Mouse (Mus musculus): ENCODE measurements around the gene Ttll10. TPM values are rescaled to one million over a fixed set of nuclear protein-coding genes. Genes with fewer than 3 reads are reported as not detected.

Ttll10 gene
- total RNA-seq, 2 experiments from 2014 or later = not detected

Small RNA genes lying within 50 kb of the gene (microRNA-seq; reads per million reads assigned to microRNA genes)
- gene Mir200a (64.4 reads per million, percentile 46 among the genes with 10 or more reads in this experiment), gene Mir200b (761 reads per million, percentile 73 among the genes with 10 or more reads in this experiment), gene Mir429 (616 reads per million, percentile 71 among the genes with 10 or more reads in this experiment)

Other genes with a start within 250 kb of the Ttll10 start
- 10 to 100 TPM; 84.1 to 85.0 TPM for gene Ccnl2, start 246.9 kb downstream of the Ttll10 start, total RNA-seq (2021)
- gene Aurkaip1, start 228.1 kb downstream of the Ttll10 start, total RNA-seq (2021) = 10 to 100 TPM; 59.7 to 62.7 TPM
- gene Mxra8, start 219.7 kb downstream of the Ttll10 start, total RNA-seq (2021) = 10 to 100 TPM; 15.0 to 15.1 TPM
- gene Dvl1, start 212.0 kb downstream of the Ttll10 start, total RNA-seq (2021) = 10 to 100 TPM; 82.5 to 88.2 TPM
- gene Tas1r3, start 196.1 kb downstream of the Ttll10 start, total RNA-seq (2021) = under 1 TPM; 0.28 to 0.32 TPM
- 10 to 100 TPM; 26.6 to 27.5 TPM for gene Cptp, start 190.0 kb downstream of the Ttll10 start, total RNA-seq (2021)
- gene Ints11, start 189.9 kb downstream of the Ttll10 start, total RNA-seq (2021) = 10 to 100 TPM; 44.1 to 54.7 TPM
- 10 to 100 TPM; 62.3 to 68.1 TPM for gene Pusl1, start 167.6 kb downstream of the Ttll10 start, total RNA-seq (2021)
- 100 to 1,000 TPM; 164 to 168 TPM for gene Acap3, start 167.6 kb downstream of the Ttll10 start, total RNA-seq (2021)
- 100 to 1,000 TPM in 1 of 2 experiments, 10 to 100 TPM in 1; 96.0 to 101 TPM for gene Ube2j2, start 115.6 kb downstream of the Ttll10 start, total RNA-seq (2021)
- 10 to 100 TPM; 12.0 to 14.8 TPM for gene C1qtnf12, start 97.1 kb downstream of the Ttll10 start, total RNA-seq (2021)
- gene B3galt6, start 66.8 kb downstream of the Ttll10 start, total RNA-seq (2021) = 10 to 100 TPM; 12.9 to 13.7 TPM
- 100 to 1,000 TPM; 111 to 112 TPM for gene Sdf4, start 66.5 kb downstream of the Ttll10 start, total RNA-seq (2021)
- 1 to 10 TPM; 1.3 to 1.5 TPM for gene Tnfrsf4, start 45.6 kb downstream of the Ttll10 start, total RNA-seq (2021)
- gene Tnfrsf18, start 33.2 kb downstream of the Ttll10 start, total RNA-seq (2021) = not detected
- gene 9430015G10Rik, start 50.6 kb upstream of the Ttll10 start, total RNA-seq (2021) = 10 to 100 TPM; 34.6 to 37.5 TPM
- under 1 TPM; 0.42 to 0.72 TPM for gene Rnf223, start 71.1 kb upstream of the Ttll10 start, total RNA-seq (2021)
- 100 to 1,000 TPM; 330 to 331 TPM for gene Agrn, start 138.1 kb upstream of the Ttll10 start, total RNA-seq (2021)
- not detected for gene Isg15, start 141.4 kb upstream of the Ttll10 start, total RNA-seq (2021)
- gene AW011738, start 143.9 kb upstream of the Ttll10 start, total RNA-seq (2021) = 1 to 10 TPM; 5.2 to 6.4 TPM
- gene Perm1, start 156.5 kb upstream of the Ttll10 start, total RNA-seq (2021) = under 1 TPM; 0.36 to 0.46 TPM
- gene Plekhn1, start 175.4 kb upstream of the Ttll10 start, total RNA-seq (2021) = 10 to 100 TPM; 46.0 to 46.9 TPM
- 10 to 100 TPM; 77.3 to 78.3 TPM for gene Noc2l, start 176.6 kb upstream of the Ttll10 start, total RNA-seq (2021)
- gene Samd11, start 196.2 kb upstream of the Ttll10 start, total RNA-seq (2021) = 1 to 10 TPM; 4.7 to 5.3 TPM